24 mouse cellular contexts compared by ENCODE assay signal in genomic region chr1:106024778-106025177, GRCm38 (mm10).
"Had no signal": no experiment of that assay in that cellular context is flagged by ENCODE, and none has a peak within 500 bp of the region (broad histone marks: within the 10 kb centered on the region; RNA-seq: fewer than 3 reads in every experiment).

No protein-coding gene starts in this region.

- H3K9me3 ChIP-seq: embryonic facial prominence, embryonic 10.5 days; embryonic facial prominence, embryonic 12.5 days; embryonic facial prominence, embryonic 13.5 days; embryonic facial prominence, embryonic 15.5 days; forebrain, embryonic 10.5 days; forebrain, embryonic 12.5 days; forebrain, embryonic 13.5 days; forebrain, embryonic 15.5 days had no signal

- H3K4me1 ChIP-seq: embryonic facial prominence, embryonic 10.5 days; embryonic facial prominence, embryonic 12.5 days; embryonic facial prominence, embryonic 13.5 days; embryonic facial prominence, embryonic 15.5 days; forebrain, embryonic 12.5 days; forebrain, embryonic 13.5 days; forebrain, embryonic 15.5 days had no signal

- H3K27me3 ChIP-seq: embryonic facial prominence, embryonic 12.5 days; embryonic facial prominence, embryonic 13.5 days; embryonic facial prominence, embryonic 15.5 days; forebrain, embryonic 12.5 days; forebrain, embryonic 13.5 days; forebrain, embryonic 15.5 days had no signal

- H3K4me3 ChIP-seq: embryonic facial prominence, embryonic 10.5 days; embryonic facial prominence, embryonic 12.5 days; embryonic facial prominence, embryonic 13.5 days; embryonic facial prominence, embryonic 15.5 days; erythroblast, embryonic 14.5 days; forebrain, embryonic 10.5 days; forebrain, embryonic 12.5 days; forebrain, embryonic 13.5 days; forebrain, embryonic 15.5 days; gastrocnemius, adult 2 months; heart, adult 2 months had no signal

- H3K9ac ChIP-seq: embryonic facial prominence, embryonic 12.5 days; embryonic facial prominence, embryonic 13.5 days; embryonic facial prominence, embryonic 15.5 days; forebrain, embryonic 12.5 days; forebrain, embryonic 13.5 days; forebrain, embryonic 15.5 days; forebrain, postnatal 0 days had no signal

- H3K27ac ChIP-seq: embryonic facial prominence, embryonic 10.5 days; embryonic facial prominence, embryonic 12.5 days; embryonic facial prominence, embryonic 13.5 days; embryonic facial prominence, embryonic 15.5 days; forebrain, embryonic 10.5 days; forebrain, embryonic 12.5 days; forebrain, embryonic 13.5 days; forebrain, embryonic 15.5 days; gastrocnemius, adult 2 months; heart, adult 2 months had no signal

- DNase-seq: cerebellum, adult 9-10 months; cerebellum, adult 9-11 months; cerebellum, postnatal 10 days; cerebellum, postnatal 14 days; cerebellum, postnatal 25 days; cerebellum, postnatal 36 days; embryo, embryonic 11 days; forebrain, postnatal 0 days; gastrocnemius, adult 2 months; gastrocnemius, postnatal 10 days; gastrocnemius, postnatal 14 days; gastrocnemius, postnatal 25 days; gastrocnemius, postnatal 36 days; heart, adult 18-20 months; heart, adult 2 months had no signal
